Mouse (Mus musculus) thymus, postnatal 10 days (tissue): ENCODE results near the gene Cmtm5.

Experiments
- DNase-seq, 2 experiments: peaks; one replicate each; pipeline ENCODE4 v3.0.0; 2021; ENCODE audit warnings: low spot score in 2 of 2

Gene Cmtm5

GRCm38 (mm10) chr14:54935904-54936830 is at the start of gene Cmtm5:
Gene Cmtm5, plus strand, starts transcription at chr14:54936261.
- no peak for DNase-seq

GRCm38 (mm10) chr14:54892200-54892599 is 43.9 kb upstream of the Cmtm5 start, which contains the start of gene Pabpn1:
Gene Pabpn1, plus strand, starts transcription at chr14:54892500.
- no peak for DNase-seq

DNA sequence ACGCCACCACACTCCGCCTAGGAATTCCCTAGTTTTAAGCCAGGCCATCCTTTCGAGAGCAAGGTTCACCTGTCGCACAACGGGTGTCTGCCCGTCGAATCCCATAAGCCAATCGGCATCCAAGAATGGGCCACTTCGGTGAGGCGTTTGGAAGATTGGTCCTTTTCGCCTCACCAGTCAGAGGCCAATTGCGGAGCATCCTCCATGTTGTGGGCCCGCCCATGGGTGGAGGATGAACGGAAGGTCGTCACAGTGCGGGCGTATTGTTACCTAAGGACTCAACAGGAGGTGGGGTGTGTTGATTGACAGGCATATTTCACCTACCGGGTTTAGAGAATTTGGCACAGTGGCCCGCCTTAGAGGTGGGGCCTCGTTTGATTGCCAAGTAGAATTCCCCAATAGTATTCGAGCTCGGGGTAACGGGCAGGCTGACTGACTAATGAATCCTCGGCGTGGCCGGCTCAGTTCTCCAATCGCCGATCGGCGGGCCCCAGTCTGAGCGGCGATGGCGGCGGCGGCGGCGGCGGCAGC is 42.3 kb upstream of the Cmtm5 start:
- peak; percentile 95 to 97 for DNase-seq

GRCm38 (mm10) chr14:54894296-54895151 is 41.5 kb upstream of the Cmtm5 start:
- peak in 1 of 2 experiments; percentile 52 for DNase-seq

DNA sequence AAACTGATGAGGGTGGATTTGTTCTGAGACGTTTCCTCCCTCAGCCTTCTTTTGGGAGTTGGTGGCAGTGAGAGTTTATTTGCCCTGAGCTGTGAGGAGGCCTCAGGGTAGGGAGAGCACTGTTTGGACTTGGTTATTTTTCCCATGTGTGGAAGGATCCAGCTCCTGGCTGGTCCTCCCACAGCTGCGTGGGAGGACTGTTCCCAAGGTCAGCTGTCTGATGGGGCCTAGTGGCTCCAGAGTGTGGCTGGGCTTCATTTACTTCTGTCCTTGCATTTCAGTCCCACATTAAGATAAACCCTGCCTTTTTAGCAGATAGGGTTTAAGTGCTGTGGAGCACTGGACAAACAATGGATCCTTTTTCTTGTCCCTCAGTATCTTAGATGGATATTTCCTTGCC is 38.6 kb upstream of the Cmtm5 start:
- no peak for DNase-seq

DNA sequence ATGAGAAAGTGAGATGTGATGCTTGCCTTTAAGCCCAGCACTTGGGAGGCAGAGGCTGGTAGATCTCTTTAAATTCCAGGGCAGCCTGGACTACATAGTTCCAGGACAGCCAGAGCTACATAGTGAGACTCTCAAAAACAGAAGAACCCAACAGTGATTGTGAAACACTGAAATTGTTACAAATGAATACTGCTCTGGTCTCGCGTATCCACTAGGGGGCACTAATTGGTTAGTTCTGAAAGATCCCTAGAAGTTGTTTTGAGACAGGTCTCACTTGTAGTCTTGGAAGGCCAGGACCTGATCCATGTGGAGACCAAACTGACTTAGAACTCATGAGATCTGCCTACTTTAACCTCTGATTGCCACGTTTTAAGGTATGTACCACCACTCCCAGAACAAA is 35.7 kb upstream of the Cmtm5 start:
- DNase-seq, result peak in 1 of 2 experiments; percentile 71

GRCm38 (mm10) chr14:54903641-54904040 is 32.4 kb upstream of the Cmtm5 start:
- no peak for DNase-seq

DNA sequence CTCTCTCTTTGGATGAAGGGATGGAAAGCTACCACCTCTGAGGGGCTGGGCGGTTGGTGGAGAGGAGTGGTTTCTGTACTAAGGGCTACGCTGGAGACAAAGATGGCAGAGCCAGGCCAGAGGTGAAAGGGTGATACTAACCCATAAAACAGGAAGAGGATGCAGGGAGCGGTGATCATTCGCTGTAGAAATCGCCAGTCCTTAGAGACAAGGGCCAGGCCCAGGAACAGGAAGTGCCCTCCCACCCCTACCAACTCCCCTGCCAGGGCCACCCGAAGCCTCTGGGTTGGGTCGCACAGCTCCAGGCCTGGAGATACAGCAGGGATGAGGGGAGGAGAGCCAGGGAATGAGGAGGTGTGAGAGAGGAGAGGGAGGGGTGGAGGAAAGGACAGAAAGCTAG is 27.4 kb upstream of the Cmtm5 start:
- DNase-seq, result no peak

GRCm38 (mm10) chr14:54912109-54912850 is 23.8 kb upstream of the Cmtm5 start:
- no peak for DNase-seq

GRCm38 (mm10) chr14:54912886-54913285 is 23.2 kb upstream of the Cmtm5 start, which contains the start of gene Slc22a17:
Gene Slc22a17, minus strand, starts transcription at chr14:54913132.
- DNase-seq, result peak in 1 of 2 experiments; percentile 30

GRCm38 (mm10) chr14:54913343-54913742 is 22.7 kb upstream of the Cmtm5 start:
- DNase-seq, result no peak

DNA sequence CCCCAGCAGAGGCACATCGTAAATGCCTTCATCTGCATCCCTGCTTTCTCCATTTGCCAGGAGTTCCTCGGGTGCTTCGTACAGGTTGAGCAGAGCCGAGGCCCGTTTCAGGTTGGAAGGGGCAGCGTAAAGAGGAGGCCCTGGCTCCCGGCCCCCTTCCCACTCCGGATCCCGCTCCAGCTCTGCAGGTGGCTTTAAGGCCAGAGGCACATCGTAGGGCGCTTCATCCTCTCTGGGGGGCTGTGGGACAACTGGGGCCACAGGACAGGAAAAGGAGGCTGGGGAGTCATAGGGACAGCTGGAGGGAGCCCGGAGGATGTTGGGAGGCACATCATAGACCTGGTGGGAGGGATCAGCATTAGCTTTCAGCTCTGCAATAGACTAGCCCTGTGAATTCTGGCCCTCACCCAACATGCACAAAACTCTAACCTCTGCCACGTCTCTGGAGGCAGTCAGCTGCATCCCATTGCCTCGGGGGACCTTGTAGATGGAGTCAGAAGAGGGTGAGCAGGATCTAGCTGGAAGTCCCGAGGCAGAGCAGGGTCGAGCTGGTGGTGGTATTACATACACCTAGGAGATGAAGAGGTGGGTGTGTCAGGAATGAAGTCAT is 15.9 kb upstream of the Cmtm5 start:
- no peak for DNase-seq

DNA sequence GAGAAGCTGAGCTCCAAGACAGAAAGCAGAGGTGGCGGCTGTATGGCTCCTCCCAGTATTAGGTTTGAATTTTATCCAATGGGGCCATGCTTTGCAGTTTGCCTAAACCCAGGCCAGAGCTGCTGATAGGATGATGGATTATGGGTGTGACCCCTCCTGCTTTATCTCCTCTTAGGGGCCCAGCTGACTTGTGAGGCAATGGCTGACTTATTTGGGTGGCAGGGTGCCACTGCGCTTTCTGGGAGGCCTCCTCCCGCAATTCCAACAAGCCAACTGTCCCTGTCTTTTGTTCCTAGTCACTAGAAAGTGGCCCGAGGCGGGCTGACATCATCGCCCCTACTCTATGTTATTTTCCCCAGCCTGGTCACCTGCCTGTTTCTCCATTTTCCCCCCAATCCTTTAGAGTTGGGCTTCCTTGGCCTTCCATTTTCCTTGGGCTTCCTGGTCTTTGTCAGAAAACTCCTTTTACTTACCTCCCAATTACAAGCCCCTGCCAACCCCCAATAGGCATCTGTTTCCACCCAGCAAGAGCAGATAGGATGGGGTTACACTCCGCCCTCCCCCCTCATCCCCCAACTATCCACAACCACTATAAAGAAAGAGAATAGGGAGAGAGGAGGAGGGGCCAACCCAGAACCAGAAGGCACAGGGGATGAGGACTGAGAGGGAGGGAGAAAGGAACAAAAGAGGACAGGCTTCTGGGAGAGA is 11.3 kb upstream of the Cmtm5 start:
- no peak for DNase-seq

DNA sequence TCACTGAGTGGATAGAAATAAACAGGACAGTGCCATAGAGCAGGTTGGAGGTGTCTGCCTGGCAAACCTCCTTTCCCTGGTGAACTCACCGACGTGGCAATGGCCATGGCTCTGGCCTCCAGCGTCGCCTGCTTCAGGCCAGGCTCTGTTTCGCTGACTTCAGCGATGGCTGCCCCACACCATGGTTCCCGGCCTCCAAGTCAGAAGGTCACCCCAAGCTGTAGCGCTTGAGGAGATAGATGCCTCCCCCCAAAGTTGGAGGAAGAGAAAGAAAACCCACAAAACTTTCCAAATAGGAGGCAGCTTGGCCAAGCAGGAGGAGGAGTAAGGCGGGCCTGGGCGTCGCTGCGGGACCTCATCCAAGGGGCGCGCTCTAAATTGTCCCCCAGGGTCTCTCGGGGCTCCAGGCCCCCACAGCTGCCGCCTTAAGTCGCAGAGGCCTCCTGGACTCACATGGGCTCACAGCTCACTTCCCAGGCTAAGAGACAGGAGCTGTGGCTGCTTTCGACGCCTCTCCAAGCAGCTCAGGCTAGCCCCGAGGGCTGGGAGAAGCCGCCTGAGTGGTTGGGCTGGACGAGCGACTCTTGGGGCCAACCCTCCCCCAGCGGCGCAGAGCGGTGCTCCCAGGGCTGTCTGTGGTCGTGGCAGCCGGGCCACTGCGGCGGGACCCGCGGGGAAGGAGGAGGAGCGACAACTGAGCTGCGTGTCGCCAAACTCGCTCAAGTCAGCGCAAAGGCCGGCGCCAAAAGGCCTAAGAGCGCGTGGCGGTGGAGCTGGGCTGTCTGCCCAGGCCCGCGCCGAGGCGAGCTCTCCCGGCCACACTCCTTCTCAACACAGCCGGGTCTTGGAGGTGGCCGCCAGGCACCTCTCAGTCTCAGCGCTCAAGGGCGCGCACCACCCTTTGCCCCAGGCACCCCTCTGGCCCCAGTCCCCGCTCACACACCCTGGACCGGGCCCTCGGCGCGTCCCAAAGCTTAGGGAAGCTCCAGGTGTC is 10.4 kb upstream of the Cmtm5 start, which contains the start of gene Efs:
Gene Efs, minus strand, starts transcription at position 778 of the 994 bp plus-strand sequence.
- peak in 1 of 2 experiments; percentile 12 for DNase-seq

DNA sequence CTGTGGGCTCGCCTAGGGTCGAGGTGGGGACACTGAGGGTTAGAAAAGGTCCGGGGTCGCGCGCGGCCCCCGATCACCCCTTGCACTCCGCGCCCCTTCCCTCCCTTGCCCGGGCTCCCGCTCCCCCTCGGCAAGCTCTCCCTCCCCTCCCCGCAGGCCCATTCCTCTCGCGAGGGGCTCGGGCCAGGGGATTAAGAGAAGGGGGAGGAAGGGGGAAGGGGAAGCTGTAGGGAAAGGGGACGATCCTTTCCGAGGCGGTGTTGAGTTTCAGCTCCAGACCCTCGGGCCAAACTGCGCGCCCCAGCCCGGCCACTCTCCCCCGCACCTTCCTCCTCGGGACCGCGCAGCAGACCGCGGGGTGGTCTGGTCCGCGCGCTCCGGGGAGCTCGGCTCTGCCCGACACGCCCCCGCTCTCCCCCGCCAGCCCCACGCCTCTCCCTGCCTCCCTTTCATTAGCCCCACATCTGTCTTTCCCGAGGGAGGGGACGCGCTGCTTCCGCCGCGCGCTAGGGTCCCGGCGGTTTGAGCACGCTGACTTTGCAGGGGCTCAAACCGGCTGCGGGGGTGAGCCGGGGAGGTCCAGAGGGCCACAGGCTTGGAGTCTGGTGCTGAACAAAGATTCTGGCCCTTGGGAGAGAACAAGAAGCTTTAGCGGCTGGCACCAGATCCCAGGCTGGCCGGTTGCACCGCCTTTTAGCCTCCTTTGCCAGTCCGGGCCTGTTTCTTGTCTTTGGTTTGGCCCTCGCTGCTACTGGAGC is 9.5 kb upstream of the Cmtm5 start:
- DNase-seq, result no peak

- DNase-seq, result no peak
These were observed 8.8 kb upstream of the Cmtm5 start for GRCm38 (mm10) chr14:54927296-54927695.

DNA sequence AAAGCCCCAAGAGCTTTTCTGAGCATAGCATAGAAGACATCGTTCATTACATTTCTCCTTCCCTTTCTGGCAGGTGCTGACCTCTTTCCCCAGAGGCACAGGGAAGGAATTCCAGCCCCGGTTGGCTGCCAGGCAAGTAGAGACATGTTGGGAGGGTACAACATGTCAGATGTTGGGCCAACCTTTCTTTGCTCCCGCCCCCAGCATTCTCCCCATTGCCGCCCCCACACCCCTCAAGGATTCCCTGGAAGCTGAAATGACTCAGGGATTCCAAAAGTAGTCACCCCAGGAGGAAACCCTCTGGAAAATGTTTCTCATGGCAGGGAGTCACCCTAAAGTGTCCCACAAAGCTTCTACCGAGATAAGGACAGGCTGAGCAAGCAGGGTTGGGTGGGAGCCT is 6.3 kb upstream of the Cmtm5 start:
- no peak for DNase-seq

GRCm38 (mm10) chr14:54930431-54930830 is 5.6 kb upstream of the Cmtm5 start:
- no peak for DNase-seq
